Mouse (Mus musculus): ENCODE measurements at regions not wholly inside any gene's neighbourhood (a gene's known extent, or its start where the extent isn't known, plus 50 kb on each side); places are given as distances from the start of the nearest gene placed in this dataset.

- TF ChIP-seq CTCF (IDR thresholded peaks at IDR 0.05; ENCODE audit: control insufficient read depth, insufficient read depth, insufficient read length) (no peak), MAX (IDR thresholded peaks at IDR 0.05) (no peak), USF1 (IDR thresholded peaks at IDR 0.05; ENCODE audit: low read depth) (no peak), MYOD1 (IDR thresholded peaks at IDR 0.05; ENCODE audit: control insufficient read depth, insufficient read length, low read depth) (no peak), FOSL1 (IDR thresholded peaks at IDR 0.05; ENCODE audit: insufficient read depth, low read length, poor library complexity, severe bottlenecking) (no peak)
Measured at GRCm38 (mm10) chr1:177557856-177558255, 115.7 kb downstream of the Zbtb18 start.
